Mouse (Mus musculus): ENCODE measurements at regions not wholly inside any gene's neighbourhood (a gene's known extent, or its start where the extent isn't known, plus 50 kb on each side); places are given as distances from the start of the nearest gene placed in this dataset.

GRCm38 (mm10) chr3:69664277-69664676, 57.5 kb upstream of the Nmd3 start:
- TF ChIP-seq CTCF (IDR thresholded peaks at IDR 0.05; ENCODE audit: low read depth): no peak
- no peak for TF ChIP-seq EP300 (IDR thresholded peaks at IDR 0.05; ENCODE audit: low read depth)
